Mouse (Mus musculus): ENCODE data around the gene Tfcp2.
"Not testable (repeated sequence)": the region's sequence is repeated elsewhere in the genome, so short reads cannot be mapped to it uniquely, and the experiment has no call there.

DNA sequence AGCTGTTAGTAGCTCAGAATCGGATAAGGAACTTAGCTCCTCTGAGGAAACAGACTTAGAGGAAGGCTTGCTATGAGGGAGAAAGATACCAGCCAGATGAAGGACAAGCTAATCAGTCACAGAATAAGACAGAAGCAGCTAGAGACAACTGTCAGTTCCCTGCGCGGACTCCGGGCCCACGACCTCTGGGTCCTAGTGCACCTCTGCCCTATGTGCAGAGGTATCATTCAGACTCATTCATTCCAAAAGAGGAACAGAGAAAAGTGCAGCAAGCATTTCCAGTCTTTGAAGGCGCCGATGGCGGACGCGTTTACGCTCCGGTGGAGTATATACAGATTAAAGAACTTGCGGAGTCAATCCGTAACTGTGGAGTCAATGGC is 8.2 kb downstream of the Tfcp2 start:
- TF ChIP-seq CTCF (IDR thresholded peaks at IDR 0.05; ENCODE audit: low read depth, low read length); POLR2A (IDR thresholded peaks at IDR 0.05; ENCODE audit: borderline replicate concordance, low read depth, low read length): not testable (repeated sequence)

All from bone marrow macrophage, adult 2 months (primary cell).